Mouse (Mus musculus) spleen, postnatal 36 days (tissue): Measurements from ENCODE around the gene Slc13a2.

Experiments used
- DNase-seq, 2 experiments: peaks; one replicate each; pipeline ENCODE4 v3.0.0; 2022; ENCODE audit warnings: low spot score in 2 of 2, mixed read lengths in 1 of 2

Gene Slc13a2

GRCm38 (mm10) chr11:78422055-78422819, at the start of gene Slc13a2:
Gene Slc13a2 (minus strand): TSS chr11:78422217.
- DNase-seq: no peak

GRCm38 (mm10) chr11:78471326-78472103, 49.5 kb upstream of the Slc13a2 start:
- no peak for DNase-seq

- no peak for DNase-seq
Measured at GRCm38 (mm10) chr11:78467932-78468331, 45.9 kb upstream of the Slc13a2 start.

- no peak for DNase-seq
Measured at GRCm38 (mm10) chr11:78467515-78467914, 45.5 kb upstream of the Slc13a2 start.

GRCm38 (mm10) chr11:78466242-78466912, 44.4 kb upstream of the Slc13a2 start:
- DNase-seq: no peak

GRCm38 (mm10) chr11:78465568-78466180, 43.7 kb upstream of the Slc13a2 start, which contains the start of gene Slc46a1:
Gene Slc46a1 (plus strand): TSS chr11:78465697.
- DNase-seq: peak; percentile 73 to 74

GRCm38 (mm10) chr11:78465116-78465515, 43.1 kb upstream of the Slc13a2 start:
- DNase-seq: no peak

- no peak for DNase-seq
Measured at GRCm38 (mm10) chr11:78463286-78464036, 41.4 kb upstream of the Slc13a2 start.

GRCm38 (mm10) chr11:78462669-78463068, 40.7 kb upstream of the Slc13a2 start:
- no peak for DNase-seq

- DNase-seq: no peak
Measured at GRCm38 (mm10) chr11:78461894-78462293, 39.9 kb upstream of the Slc13a2 start.

GRCm38 (mm10) chr11:78458740-78459139, 36.7 kb upstream of the Slc13a2 start:
- DNase-seq: no peak

GRCm38 (mm10) chr11:78455308-78455707, 33.3 kb upstream of the Slc13a2 start:
- DNase-seq: no peak

- DNase-seq: no peak
Measured at GRCm38 (mm10) chr11:78454276-78454675, 32.3 kb upstream of the Slc13a2 start.

GRCm38 (mm10) chr11:78453675-78454074, 31.7 kb upstream of the Slc13a2 start:
- DNase-seq: peak; percentile 39 to 56

- DNase-seq: no peak
Measured at GRCm38 (mm10) chr11:78450337-78450736, 28.3 kb upstream of the Slc13a2 start.

- DNase-seq: no peak
Measured at GRCm38 (mm10) chr11:78448242-78448641, 26.2 kb upstream of the Slc13a2 start.

- no peak for DNase-seq
Measured at GRCm38 (mm10) chr11:78447168-78447567, 25.2 kb upstream of the Slc13a2 start.

GRCm38 (mm10) chr11:78443115-78443514, 21.1 kb upstream of the Slc13a2 start:
- no peak for DNase-seq

GRCm38 (mm10) chr11:78438399-78438930, 16.4 kb upstream of the Slc13a2 start:
- DNase-seq: no peak

GRCm38 (mm10) chr11:78437182-78437581, 15.2 kb upstream of the Slc13a2 start:
- no peak for DNase-seq
